Mouse (Mus musculus): Measurements from ENCODE around the gene Ank3.

DNA sequence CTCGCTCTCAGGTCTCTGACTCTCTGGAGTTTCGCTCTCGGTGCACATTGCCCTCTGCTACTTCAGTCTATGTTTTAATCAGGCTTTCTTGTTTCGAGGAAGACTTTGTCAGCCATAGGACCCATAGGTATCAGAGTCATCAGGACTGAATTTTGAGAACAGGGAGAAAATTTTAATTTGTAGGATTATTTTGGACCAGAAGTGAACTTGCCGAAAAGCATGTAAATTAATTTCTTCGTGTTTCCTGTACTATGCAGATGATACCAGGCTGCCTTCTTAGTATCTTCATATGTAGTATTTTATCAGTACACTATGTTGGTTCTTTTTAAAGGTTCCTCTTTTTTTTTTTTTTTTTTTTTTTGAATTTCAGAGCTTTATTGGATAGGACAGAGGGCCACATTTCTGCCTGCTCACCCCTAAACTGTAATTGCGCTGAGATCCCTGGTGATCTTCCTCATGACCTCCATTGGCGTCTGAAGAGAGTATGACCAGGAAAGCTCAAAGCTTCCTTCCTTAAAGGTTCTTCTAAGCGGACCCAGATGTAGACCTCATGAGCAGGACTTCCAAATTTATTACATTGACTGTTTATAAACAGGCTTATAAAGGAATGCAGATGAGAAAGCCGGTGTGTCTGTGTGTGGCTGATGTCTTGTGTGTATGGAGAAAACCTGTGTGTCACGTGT, 551.8 kb downstream of the Ank3 start:
- TF ChIP-seq CTCF (IDR thresholded peaks at IDR 0.05) (no peak), EP300 (IDR thresholded peaks at IDR 0.05) (no peak)

Measured in lung, postnatal 0 days (tissue).